8 mouse cellular contexts compared by ENCODE assay signal in genomic region chr10:111506101-111506925, GRCm38 (mm10). TPM values are rescaled to one million over a fixed set of nuclear protein-coding genes. Genes with fewer than 3 reads are reported as not detected.
DNase-seq lines count a peak whose midpoint lies in the region; ATAC-seq and TF ChIP-seq lines count a peak whose summit lies in the region.

Phlda1 (plus strand) TSS chr10:111506286.

- TF ChIP-seq POLR2A in brain, embryonic 14.5 days (IDR thresholded peaks at IDR 0.05; ENCODE audit: borderline replicate concordance, extremely low read depth, insufficient read depth, insufficient read length, poor library complexity, severe bottlenecking): peak; percentile 56; the same call in 1 of the 2 replicates

- H3K9me3 ChIP-seq in erythroblast, embryonic 14.5 days (ENCODE audit: control insufficient read depth, low read length): peaks cover 5% of the 10 kb centered on the region; the same call in 1 of the 2 replicates
- H3K9me3 ChIP-seq in heart, embryonic 12.5 days (replicated peaks): no peaks in the 10 kb centered on the region
- H3K9me3 ChIP-seq in kidney, postnatal 0 days (replicated peaks; ENCODE audit: low read length): no peaks in the 10 kb centered on the region
- H3K9me3 ChIP-seq in liver, embryonic 11.5 days (ENCODE audit: control insufficient read depth, low read length): no peaks in the 10 kb centered on the region
- H3K9me3 ChIP-seq in stomach, embryonic 14.5 days (ENCODE audit: control insufficient read depth, low read depth, low read length): no peaks in the 10 kb centered on the region

- peak within 1 kb of the TSS; percentile 80 for H3K4me2 ChIP-seq in heart, embryonic 12.5 days
- peak within 1 kb of the TSS; percentile 81 for H3K4me2 ChIP-seq in kidney, postnatal 0 days (ENCODE audit: low read length)
- peak within 1 kb of the TSS; percentile 94 for H3K4me2 ChIP-seq in liver, embryonic 11.5 days
- H3K4me2 ChIP-seq in stomach, embryonic 14.5 days (replicated peaks; ENCODE audit: low read depth, low read length): peak within 1 kb of the TSS; percentile 64

- H3K4me1 ChIP-seq in erythroblast, embryonic 14.5 days (ENCODE audit: control insufficient read depth): peaks cover 25% of the 10 kb centered on the region
- peaks cover 45% of the 10 kb centered on the region for H3K4me1 ChIP-seq in heart, embryonic 12.5 days (replicated peaks)
- peaks cover 20% of the 10 kb centered on the region; the same call in 1 of the 2 replicates for H3K4me1 ChIP-seq in kidney, postnatal 0 days (replicated peaks; ENCODE audit: insufficient read depth, low read length)
- peaks cover 6% of the 10 kb centered on the region for H3K4me1 ChIP-seq in liver, embryonic 11.5 days (replicated peaks; ENCODE audit: control insufficient read depth, insufficient read depth, low read length)
- H3K4me1 ChIP-seq in stomach, embryonic 14.5 days (ENCODE audit: control insufficient read depth, insufficient read depth, low read length): peaks cover 18% of the 10 kb centered on the region

- H3K36me3 ChIP-seq in erythroblast, embryonic 14.5 days (ENCODE audit: control insufficient read depth): no peaks in the 10 kb centered on the region
- no peaks in the 10 kb centered on the region for H3K36me3 ChIP-seq in heart, embryonic 12.5 days
- no peaks in the 10 kb centered on the region for H3K36me3 ChIP-seq in kidney, postnatal 0 days (ENCODE audit: insufficient read depth, low read length)
- no peaks in the 10 kb centered on the region for H3K36me3 ChIP-seq in liver, embryonic 11.5 days (ENCODE audit: control insufficient read depth, insufficient read depth, low read length)
- H3K36me3 ChIP-seq in stomach, embryonic 14.5 days (ENCODE audit: control insufficient read depth, insufficient read depth, low read length): peaks cover 5% of the 10 kb centered on the region; the same call in 1 of the 2 replicates

- ATAC-seq in heart, embryonic 12.5 days (ENCODE audit: insufficient number of reproducible peaks, low FRiP score): peak; percentile 93
- peak; percentile 94 for ATAC-seq in kidney, postnatal 0 days (replicated peaks; ENCODE audit: low FRiP score, low read depth)
- ATAC-seq in liver, embryonic 11.5 days (replicated peaks; ENCODE audit: low FRiP score): peak; percentile 89
- peak; percentile 93 for ATAC-seq in stomach, embryonic 14.5 days (ENCODE audit: insufficient number of reproducible peaks, insufficient read depth, low FRiP score, low read depth)

- whole genome bisulfite sequencing in heart, embryonic 12.5 days: under 1% methylated on average over 90 of the region's 94 CpGs
- under 1% methylated on average over 59 of the region's 94 CpGs for WGBS in kidney, postnatal 0 days
- WGBS in liver, embryonic 11.5 days: under 1% methylated on average over 83 of the region's 94 CpGs
- under 1% methylated on average over 66 of the region's 94 CpGs for WGBS in stomach, embryonic 14.5 days

- DNase-seq in B cell, adult 2 months: peak; percentile 92 to 93
- DNase-seq in brain, embryonic 14.5 days (ENCODE audit: low read depth): peak; percentile 94
- DNase-seq in kidney, postnatal 0 days (ENCODE audit: low spot score): peak; percentile 96
- peak; percentile 96 for DNase-seq in liver, embryonic 11.5 days (ENCODE audit: low spot score)
- DNase-seq in naive thymus-derived CD4-positive, alpha-beta T cell, adult 2 months (ENCODE audit: low read depth): peak; percentile 93

- TF ChIP-seq CTCF in brain, embryonic 14.5 days (IDR thresholded peaks at IDR 0.05; ENCODE audit: borderline replicate concordance, extremely low read depth, insufficient read depth, insufficient read length): 0 out of 2 replicates have a peak, but pooled peaks have one; percentile 24
- TF ChIP-seq CTCF in kidney, postnatal 0 days (IDR thresholded peaks at IDR 0.05; ENCODE audit: low read depth): peak; percentile 38

- peak within 1 kb of the TSS; percentile 67 for H3K4me3 ChIP-seq in erythroblast, embryonic 14.5 days (replicated peaks)
- peak within 1 kb of the TSS; percentile 82 for H3K4me3 ChIP-seq in heart, embryonic 12.5 days
- peak within 1 kb of the TSS; percentile 87 for H3K4me3 ChIP-seq in kidney, postnatal 0 days (replicated peaks; ENCODE audit: low read depth, low read length)
- peak within 1 kb of the TSS; percentile 75 for H3K4me3 ChIP-seq in liver, embryonic 11.5 days (ENCODE audit: low read depth, low read length)
- H3K4me3 ChIP-seq in stomach, embryonic 14.5 days (ENCODE audit: low read depth, low read length): peak within 1 kb of the TSS; percentile 79

- H3K9ac ChIP-seq in heart, embryonic 12.5 days: peak within 1 kb of the TSS; percentile 91
- peak within 1 kb of the TSS; percentile 88 for H3K9ac ChIP-seq in kidney, postnatal 0 days (ENCODE audit: low read depth, low read length)
- peak within 1 kb of the TSS; percentile 70 for H3K9ac ChIP-seq in liver, embryonic 11.5 days (ENCODE audit: low read depth, low read length)
- H3K9ac ChIP-seq in stomach, embryonic 14.5 days (replicated peaks; ENCODE audit: low read depth, low read length): peak within 1 kb of the TSS; percentile 94

- peaks cover 68% of the 10 kb centered on the region for H3K27me3 ChIP-seq in erythroblast, embryonic 14.5 days (ENCODE audit: control insufficient read depth)
- H3K27me3 ChIP-seq in heart, embryonic 12.5 days (replicated peaks): no peaks in the 10 kb centered on the region
- H3K27me3 ChIP-seq in kidney, postnatal 0 days (ENCODE audit: insufficient read depth, low read length): no peaks in the 10 kb centered on the region
- no peaks in the 10 kb centered on the region for H3K27me3 ChIP-seq in liver, embryonic 11.5 days (replicated peaks; ENCODE audit: control insufficient read depth, insufficient read depth, low read length)
- H3K27me3 ChIP-seq in stomach, embryonic 14.5 days (ENCODE audit: control insufficient read depth, insufficient read depth, low read length): no peaks in the 10 kb centered on the region

- H3K27ac ChIP-seq in heart, embryonic 12.5 days (ENCODE audit: poor library complexity, severe bottlenecking): peak within 1 kb of the TSS; percentile 94
- H3K27ac ChIP-seq in kidney, postnatal 0 days: peak within 1 kb of the TSS; percentile 95
- H3K27ac ChIP-seq in liver, embryonic 11.5 days (ENCODE audit: low read depth, low read length): peak within 1 kb of the TSS; percentile 79
- peak within 1 kb of the TSS; percentile 97 for H3K27ac ChIP-seq in stomach, embryonic 14.5 days (ENCODE audit: low read length)

RNA-seq across cellular contexts. Expression of gene Phlda1, which starts in this region (rescaled TPM):
- 28.5 and 40.6 TPM in 2 replicates for polyA plus RNA-seq in brain, embryonic 14.5 days (2012; rRNA removed)
- polyA plus RNA-seq in erythroblast, embryonic 14.5 days (2012): 0.29 and 0.31 TPM in 2 replicates
- 19.8 and 24.6 TPM in 2 replicates for polyA plus RNA-seq in heart, embryonic 12.5 days (2016; fragmentation: Nextera tagmentation; extraction: Ambion mirVana)
- 25.3 and 29.5 TPM in 2 replicates for polyA plus RNA-seq in kidney, postnatal 0 days (2015; fragmentation: Nextera tagmentation; extraction: Ambion mirVana)
- polyA plus RNA-seq in liver, embryonic 11.5 days (2014; fragmentation: Nextera tagmentation; extraction: Ambion mirVana): 15.8 and 16.1 TPM in 2 replicates
- polyA plus RNA-seq in stomach, embryonic 14.5 days (2014; fragmentation: Nextera tagmentation; extraction: Ambion mirVana): 56.3 and 60.2 TPM in 2 replicates

Comparison
In these comparisons a context has a peak if more than half of its experiments do, and no peak if none do; other contexts are left out.
1. Peak in every context shown above with its lines: DNase-seq, ATAC-seq, H3K4me3 ChIP-seq and H3K27ac ChIP-seq.
2. RNA of gene Phlda1 (polyA plus RNA-seq): 56.3 to 60.2 TPM in stomach, embryonic 14.5 days, 28.5 to 40.6 TPM in brain, embryonic 14.5 days, 25.3 to 29.5 TPM in kidney, postnatal 0 days, 19.8 to 24.6 TPM in heart, embryonic 12.5 days and 15.8 to 16.1 TPM in liver, embryonic 11.5 days; 0.29 to 0.31 TPM in erythroblast, embryonic 14.5 days; every median in the first group is over 10 times any median in the second.